Mouse (Mus musculus) liver, embryonic 14.5 days (tissue): ENCODE measurements around the gene Numb.

Experiments
- CTCF ChIP-seq: IDR thresholded peaks from 2 replicates; pipeline ENCODE4 v1.5.1; 2016; ENCODE audit warnings: antibody characterized with exemption, low read depth, control low read depth
- EP300 ChIP-seq: IDR thresholded peaks from 2 replicates; pipeline ENCODE4 v1.6.1; 2016; ENCODE audit warnings: antibody characterized with exemption, low read depth

- TF ChIP-seq CTCF (no peak), EP300 (no peak)
Observed at GRCm38 (mm10) chr12:83763311-83764043, 158.3 kb downstream of the Numb start, which contains the start of gene Papln.
